Mouse (Mus musculus): ENCODE results near the gene Alyref. TPM values are rescaled to one million over a fixed set of nuclear protein-coding genes. Genes with fewer than 3 reads are reported as not detected.
A peak's percentile ranks its signal among the peaks of the same experiment; 100 is the strongest.

Gene Alyref
- polyA plus RNA-seq, 1 experiment from 2014 or later: 361 TPM

- peak; percentile 30; the same call in 1 of the 2 replicates for ATAC-seq (ENCODE audit: insufficient number of reproducible peaks, low FRiP score)
- Histone ChIP-seq H3K4me3 (peak overlapping the region; percentile 95), H3K27me3 (replicated peaks) (no peaks in the 10 kb centered on the region), H3K9me3 (replicated peaks) (no peaks in the 10 kb centered on the region), H3K27ac (ENCODE audit: poor library complexity, severe bottlenecking) (peak overlapping the region; percentile 97), H3K4me2 (peak overlapping the region; percentile 91), H3K9ac (peak overlapping the region; percentile 98), H3K36me3 (peaks cover 6% of the 10 kb centered on the region; the same call in 1 of the 2 replicates), H3K4me1 (replicated peaks) (peaks cover 35% of the 10 kb centered on the region)
- WGBS: 70% methylated on average over 11 of the region's 11 CpGs
Measured at GRCm38 (mm10) chr11:120549986-120550809, 48.0 kb downstream of the Alyref start.

DNA sequence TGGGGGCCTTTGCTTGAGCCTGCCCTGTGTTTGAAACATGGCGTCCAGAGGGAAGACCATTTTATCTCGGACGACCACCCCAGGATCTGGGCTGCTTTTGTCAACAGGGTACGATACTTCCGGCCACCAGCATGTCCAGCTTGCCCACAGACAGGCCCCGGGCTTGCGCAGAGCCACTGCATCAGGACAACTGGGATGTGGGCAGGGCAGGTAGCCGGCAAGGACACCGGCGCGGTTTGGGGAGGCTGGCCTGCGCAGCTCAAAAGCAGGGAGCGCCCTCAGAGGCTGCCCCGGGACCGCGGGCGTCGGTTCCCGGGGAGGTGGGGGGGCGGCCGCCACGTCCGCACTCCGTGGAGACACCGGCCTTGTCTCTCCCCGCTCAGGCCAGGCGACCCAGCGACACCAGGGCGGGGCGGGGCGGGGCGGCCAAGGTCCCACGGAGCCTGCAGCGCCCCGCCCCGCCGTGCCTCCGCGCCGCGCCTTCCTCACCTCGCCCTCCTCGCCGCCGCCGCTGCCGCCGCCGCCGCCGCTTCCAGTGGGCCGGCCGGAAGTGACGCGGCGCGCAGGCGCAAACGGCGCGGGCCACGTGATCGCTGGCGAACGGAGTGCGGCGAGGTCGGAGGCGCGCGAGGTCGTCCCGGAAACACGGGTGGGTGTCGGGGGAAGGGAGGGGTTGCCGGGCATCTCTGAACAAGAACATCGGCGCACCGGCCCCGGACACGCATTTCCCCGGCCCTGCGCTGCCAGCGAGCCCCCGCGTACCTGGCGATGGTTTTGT, 48.8 kb downstream of the Alyref start, which contains the start of gene Mcrip1:
Gene Mcrip1, minus strand, starts transcription at position 560 of the 778 bp plus-strand sequence.
- ATAC-seq (ENCODE audit: insufficient number of reproducible peaks, low FRiP score): peak; percentile 91
- Histone ChIP-seq H3K9me3 (replicated peaks) (no peaks in the 10 kb centered on the region), H3K27ac (ENCODE audit: poor library complexity, severe bottlenecking) (peak within 1 kb of the TSS; percentile 97), H3K27me3 (replicated peaks) (no peaks in the 10 kb centered on the region), H3K4me1 (replicated peaks) (peaks cover 26% of the 10 kb centered on the region), H3K4me2 (peak within 1 kb of the TSS; percentile 91), H3K9ac (peak within 1 kb of the TSS; percentile 98), H3K4me3 (peak within 1 kb of the TSS; percentile 95), H3K36me3 (peaks cover 14% of the 10 kb centered on the region)
- 1% methylated on average over 81 of the region's 87 CpGs for WGBS

- Histone ChIP-seq H3K27ac (ENCODE audit: poor library complexity, severe bottlenecking) (peak overlapping the region; percentile 97), H3K4me1 (replicated peaks) (peaks cover 25% of the 10 kb centered on the region), H3K4me3 (peak overlapping the region; percentile 95), H3K9ac (peak overlapping the region; percentile 98), H3K9me3 (replicated peaks) (no peaks in the 10 kb centered on the region), H3K4me2 (peak overlapping the region; percentile 91), H3K27me3 (replicated peaks) (no peaks in the 10 kb centered on the region), H3K36me3 (peaks cover 20% of the 10 kb centered on the region)
- WGBS: 17% methylated on average over 7 of the region's 7 CpGs
- ATAC-seq (ENCODE audit: insufficient number of reproducible peaks, low FRiP score): no peak
Measured at GRCm38 (mm10) chr11:120548786-120549167, 49.4 kb downstream of the Alyref start.

- no peak overlapping the region for H3K27ac ChIP-seq (ENCODE audit: poor library complexity, severe bottlenecking)
- 70% methylated on average over 3 of the region's 3 CpGs for WGBS
- peak overlapping the region; percentile 91 for H3K4me2 ChIP-seq
- H3K36me3 ChIP-seq: peaks cover 25% of the 10 kb centered on the region
- no peaks in the 10 kb centered on the region for H3K27me3 ChIP-seq (replicated peaks)
- no peak for ATAC-seq (ENCODE audit: insufficient number of reproducible peaks, low FRiP score)
- peaks cover 25% of the 10 kb centered on the region for H3K4me1 ChIP-seq (replicated peaks)
- peak overlapping the region; percentile 98 for H3K9ac ChIP-seq
- H3K9me3 ChIP-seq (replicated peaks): no peaks in the 10 kb centered on the region
- H3K4me3 ChIP-seq: peak overlapping the region; percentile 95
Measured at GRCm38 (mm10) chr11:120548214-120548613, 50.0 kb downstream of the Alyref start.

DNA sequence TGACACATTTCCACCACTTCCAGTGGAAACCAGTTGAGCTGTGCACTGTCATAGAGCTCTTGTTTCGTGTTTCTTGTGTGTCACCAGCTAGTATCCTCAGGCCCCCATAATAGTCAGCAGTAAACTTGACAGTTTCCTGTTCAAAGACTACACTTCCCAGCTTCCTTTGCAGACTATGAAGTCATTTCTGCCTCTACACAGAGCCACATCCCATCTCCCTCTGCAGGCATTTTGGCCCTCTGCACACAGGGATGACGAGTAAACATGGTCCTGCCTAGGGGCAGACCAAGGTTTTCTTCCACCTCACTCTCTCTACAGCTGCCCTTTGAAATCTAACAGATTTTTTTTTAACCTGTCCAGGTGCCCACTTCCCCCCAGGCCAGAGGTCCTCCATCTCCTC, 50.7 kb downstream of the Alyref start:
- no peak overlapping the region for H3K4me3 ChIP-seq
- 63% methylated on average over 2 of the region's 2 CpGs for WGBS
- ATAC-seq (ENCODE audit: insufficient number of reproducible peaks, low FRiP score): no peak
- H3K27me3 ChIP-seq (replicated peaks): no peaks in the 10 kb centered on the region
- peaks cover 33% of the 10 kb centered on the region for H3K36me3 ChIP-seq
- no peaks in the 10 kb centered on the region for H3K9me3 ChIP-seq (replicated peaks)
- H3K9ac ChIP-seq: no peak overlapping the region
- H3K27ac ChIP-seq (ENCODE audit: poor library complexity, severe bottlenecking): no peak overlapping the region
- no peak overlapping the region for H3K4me2 ChIP-seq
- peaks cover 28% of the 10 kb centered on the region for H3K4me1 ChIP-seq (replicated peaks)

- Histone ChIP-seq H3K9me3 (replicated peaks) (no peaks in the 10 kb centered on the region), H3K36me3 (peaks cover 40% of the 10 kb centered on the region), H3K4me2 (no peak overlapping the region), H3K9ac (no peak overlapping the region), H3K4me3 (no peak overlapping the region), H3K4me1 (replicated peaks) (peaks cover 35% of the 10 kb centered on the region), H3K27ac (ENCODE audit: poor library complexity, severe bottlenecking) (no peak overlapping the region), H3K27me3 (replicated peaks) (no peaks in the 10 kb centered on the region)
- WGBS: 95% methylated on average over 3 of the region's 3 CpGs
- no peak for ATAC-seq (ENCODE audit: insufficient number of reproducible peaks, low FRiP score)
Measured at GRCm38 (mm10) chr11:120545964-120546363, 52.2 kb downstream of the Alyref start.

DNA sequence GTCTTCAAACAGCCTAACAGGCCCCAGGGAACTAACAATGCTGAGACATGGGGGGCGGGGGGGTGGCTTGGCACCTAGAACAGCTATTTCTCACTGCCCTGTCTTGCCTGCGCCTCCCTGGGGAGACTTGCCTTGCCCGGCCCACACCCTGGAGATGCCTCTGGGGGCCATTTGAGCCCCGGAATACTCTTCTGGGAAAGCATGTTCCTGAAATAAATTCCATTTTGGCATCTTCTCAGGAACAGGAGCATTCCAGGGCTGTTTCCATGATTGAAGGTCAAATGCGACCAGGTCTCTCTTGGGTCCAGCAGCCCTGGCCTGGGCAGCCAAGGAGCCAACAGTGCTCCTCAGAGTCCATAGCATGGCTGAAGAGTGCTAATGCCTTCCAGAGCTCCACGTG, 55.8 kb downstream of the Alyref start:
- no peaks in the 10 kb centered on the region for H3K9me3 ChIP-seq (replicated peaks)
- no peak overlapping the region for H3K4me3 ChIP-seq
- H3K9ac ChIP-seq: no peak overlapping the region
- WGBS: 78% methylated on average over 6 of the region's 6 CpGs
- H3K36me3 ChIP-seq: peaks cover 40% of the 10 kb centered on the region
- H3K4me2 ChIP-seq: no peak overlapping the region
- peaks cover 2% of the 10 kb centered on the region for H3K27me3 ChIP-seq (replicated peaks)
- no peak overlapping the region for H3K27ac ChIP-seq (ENCODE audit: poor library complexity, severe bottlenecking)
- no peak for ATAC-seq (ENCODE audit: insufficient number of reproducible peaks, low FRiP score)
- peaks cover 31% of the 10 kb centered on the region for H3K4me1 ChIP-seq (replicated peaks)

Small RNA genes within 50 kb of the gene (microRNA-seq; reads per million reads assigned to microRNA genes)
- 0.94 reads per million for gene Mir6936

Other genes starting within 250 kb of the Alyref start
- gene Actg1, start 249.8 kb downstream of the Alyref start, polyA plus RNA-seq (2016; fragmentation: Nextera tagmentation; extraction: Ambion mirVana): 1,404 and 1,426 TPM in 2 replicates
- 0.17 and 0.63 TPM in 2 replicates for gene Fscn2, start 236.8 kb downstream of the Alyref start, polyA plus RNA-seq (2016; fragmentation: Nextera tagmentation; extraction: Ambion mirVana)
- 32.0 and 32.3 TPM in 2 replicates for gene Faap100, start 219.6 kb downstream of the Alyref start, polyA plus RNA-seq (2016; fragmentation: Nextera tagmentation; extraction: Ambion mirVana)
- 43.2 and 45.2 TPM in 2 replicates for gene Nploc4, start 160.7 kb downstream of the Alyref start, polyA plus RNA-seq (2016; fragmentation: Nextera tagmentation; extraction: Ambion mirVana)
- not detected in 2 replicates for gene Tspan10, start 155.7 kb downstream of the Alyref start, polyA plus RNA-seq (2016; fragmentation: Nextera tagmentation; extraction: Ambion mirVana)
- gene Pde6g, start 144.9 kb downstream of the Alyref start, polyA plus RNA-seq (2016; fragmentation: Nextera tagmentation; extraction: Ambion mirVana): 0.10 and 0.13 TPM in 2 replicates
- gene Oxld1, start 140.3 kb downstream of the Alyref start, polyA plus RNA-seq (2016; fragmentation: Nextera tagmentation; extraction: Ambion mirVana): 14.9 and 15.2 TPM in 2 replicates
- gene Ccdc137, start 140.2 kb downstream of the Alyref start, polyA plus RNA-seq (2016; fragmentation: Nextera tagmentation; extraction: Ambion mirVana): 24.1 and 24.7 TPM in 2 replicates
- gene Arl16, start 130.8 kb downstream of the Alyref start, polyA plus RNA-seq (2016; fragmentation: Nextera tagmentation; extraction: Ambion mirVana): 35.9 and 41.6 TPM in 2 replicates
- 208 and 219 TPM in 2 replicates for gene Mrpl12, start 113.8 kb downstream of the Alyref start, polyA plus RNA-seq (2016; fragmentation: Nextera tagmentation; extraction: Ambion mirVana)
- gene Slc25a10, start 106.5 kb downstream of the Alyref start, polyA plus RNA-seq (2016; fragmentation: Nextera tagmentation; extraction: Ambion mirVana): 44.2 and 46.2 TPM in 2 replicates
- 1.2 and 1.4 TPM in 2 replicates for gene Gcgr, start 67.7 kb downstream of the Alyref start, polyA plus RNA-seq (2016; fragmentation: Nextera tagmentation; extraction: Ambion mirVana)
- gene Mcrip1, start 48.6 kb downstream of the Alyref start, polyA plus RNA-seq (2016; fragmentation: Nextera tagmentation; extraction: Ambion mirVana): 126 and 130 TPM in 2 replicates
- gene Ppp1r27, start 47.2 kb downstream of the Alyref start, polyA plus RNA-seq (2016; fragmentation: Nextera tagmentation; extraction: Ambion mirVana): not detected in 2 replicates
- 478 and 480 TPM in 2 replicates for gene P4hb, start 25.1 kb downstream of the Alyref start, polyA plus RNA-seq (2016; fragmentation: Nextera tagmentation; extraction: Ambion mirVana)
- 422 and 442 TPM in 2 replicates for gene Arhgdia, start 16.7 kb downstream of the Alyref start, polyA plus RNA-seq (2016; fragmentation: Nextera tagmentation; extraction: Ambion mirVana)
- gene Anapc11, start 56 bp upstream of the Alyref start, polyA plus RNA-seq (2016; fragmentation: Nextera tagmentation; extraction: Ambion mirVana): 174 and 175 TPM in 2 replicates
- 13.6 and 20.3 TPM in 2 replicates for gene Npb, start 10.1 kb upstream of the Alyref start, polyA plus RNA-seq (2016; fragmentation: Nextera tagmentation; extraction: Ambion mirVana)
- 82.1 and 82.9 TPM in 2 replicates for gene Pcyt2, start 19.6 kb upstream of the Alyref start, polyA plus RNA-seq (2016; fragmentation: Nextera tagmentation; extraction: Ambion mirVana)
- 20.1 and 20.4 TPM in 2 replicates for gene Sirt7, start 26.9 kb upstream of the Alyref start, polyA plus RNA-seq (2016; fragmentation: Nextera tagmentation; extraction: Ambion mirVana)
- 27.9 and 31.5 TPM in 2 replicates for gene Mafg, start 35.2 kb upstream of the Alyref start, polyA plus RNA-seq (2016; fragmentation: Nextera tagmentation; extraction: Ambion mirVana)
- gene Pycr1, start 45.4 kb upstream of the Alyref start, polyA plus RNA-seq (2016; fragmentation: Nextera tagmentation; extraction: Ambion mirVana): 23.1 and 23.9 TPM in 2 replicates
- 9.8 and 10.9 TPM in 2 replicates for gene Myadml2, start 49.8 kb upstream of the Alyref start, polyA plus RNA-seq (2016; fragmentation: Nextera tagmentation; extraction: Ambion mirVana)
- 4.7 and 5.2 TPM in 2 replicates for gene Notum, start 62.8 kb upstream of the Alyref start, polyA plus RNA-seq (2016; fragmentation: Nextera tagmentation; extraction: Ambion mirVana)
- 103 and 114 TPM in 2 replicates for gene Aspscr1, start 74.6 kb upstream of the Alyref start, polyA plus RNA-seq (2016; fragmentation: Nextera tagmentation; extraction: Ambion mirVana)
- gene Cenpx, start 115.4 kb upstream of the Alyref start, polyA plus RNA-seq (2016; fragmentation: Nextera tagmentation; extraction: Ambion mirVana): 117 and 119 TPM in 2 replicates
- gene Lrrc45, start 115.6 kb upstream of the Alyref start, polyA plus RNA-seq (2016; fragmentation: Nextera tagmentation; extraction: Ambion mirVana): 35.2 and 37.0 TPM in 2 replicates
- gene Rac3, start 123.1 kb upstream of the Alyref start, polyA plus RNA-seq (2016; fragmentation: Nextera tagmentation; extraction: Ambion mirVana): 7.6 and 8.4 TPM in 2 replicates
- 4.3 and 5.4 TPM in 2 replicates for gene Dcxr, start 128.9 kb upstream of the Alyref start, polyA plus RNA-seq (2016; fragmentation: Nextera tagmentation; extraction: Ambion mirVana)
- gene Cbr2, start 133.7 kb upstream of the Alyref start, polyA plus RNA-seq (2016; fragmentation: Nextera tagmentation; extraction: Ambion mirVana): 1.1 and 1.9 TPM in 2 replicates
- gene Hmga1b, start 164.4 kb upstream of the Alyref start, polyA plus RNA-seq (2016; fragmentation: Nextera tagmentation; extraction: Ambion mirVana): 3.5 and 5.3 TPM in 2 replicates
- gene Rfng, start 185.8 kb upstream of the Alyref start, polyA plus RNA-seq (2016; fragmentation: Nextera tagmentation; extraction: Ambion mirVana): 23.2 and 24.9 TPM in 2 replicates
- 139 and 140 TPM in 2 replicates for gene Gps1, start 185.9 kb upstream of the Alyref start, polyA plus RNA-seq (2016; fragmentation: Nextera tagmentation; extraction: Ambion mirVana)
- 48.0 and 48.3 TPM in 2 replicates for gene Dus1l, start 198.0 kb upstream of the Alyref start, polyA plus RNA-seq (2016; fragmentation: Nextera tagmentation; extraction: Ambion mirVana)
- 45.1 and 47.5 TPM in 2 replicates for gene Fasn, start 226.2 kb upstream of the Alyref start, polyA plus RNA-seq (2016; fragmentation: Nextera tagmentation; extraction: Ambion mirVana)

Data from heart, embryonic 12.5 days (tissue).